Mouse (Mus musculus) heart, embryonic 11.5 days (tissue): Measurements from ENCODE around the gene Dpysl5. TPM values are rescaled to one million over a fixed set of nuclear protein-coding genes. Genes with fewer than 3 reads are reported as not detected.

Experiments used
- ATAC-seq: fragments of 200-750 bp; cut with Nextera tagmentation; replicated peaks from 2 replicates; pipeline ENCODE4 v1.8.0; 2017; ENCODE audit warnings: moderate library complexity; ENCODE audit not compliant: insufficient number of reproducible peaks, low FRiP score, low TSS enrichment
- H3K27ac ChIP-seq: fragments of 300-500 bp; sonication (generic); 2 replicates; pipeline ENCODE4 v1.5.1; 2014; ENCODE audit warnings: mild to moderate bottlenecking, low read depth, low read length
- H3K27me3 ChIP-seq: fragments of 300-500 bp; sonication (generic); 2 replicates; pipeline ENCODE4 v1.6.1; 2014; ENCODE audit warnings: mild to moderate bottlenecking, low read length, mixed read lengths; ENCODE audit not compliant: control insufficient read depth, insufficient read depth
- H3K36me3 ChIP-seq: fragments of 300-500 bp; sonication (generic); 2 replicates; pipeline ENCODE4 v1.6.1; 2014; ENCODE audit warnings: mild to moderate bottlenecking, low read length, moderate library complexity, mixed read lengths; ENCODE audit not compliant: control insufficient read depth, insufficient read depth
- H3K4me1 ChIP-seq: fragments of 300-500 bp; sonication (generic); 2 replicates; pipeline ENCODE4 v1.6.1; 2014; ENCODE audit warnings: low read length; ENCODE audit not compliant: control insufficient read depth, insufficient read depth
- H3K4me2 ChIP-seq: fragments of 300-500 bp; sonication (generic); 2 replicates; pipeline ENCODE4 v1.6.1; 2014; ENCODE audit warnings: mild to moderate bottlenecking, moderate library complexity
- H3K4me3 ChIP-seq: fragments of 300-500 bp; sonication (generic); 2 replicates; pipeline ENCODE4 v1.5.1; 2014; ENCODE audit warnings: low read depth, low read length
- H3K9ac ChIP-seq: fragments of 300-500 bp; sonication (generic); 2 replicates; pipeline ENCODE4 v1.6.1; 2014; ENCODE audit warnings: mild to moderate bottlenecking, low read depth, low read length, moderate library complexity
- H3K9me3 ChIP-seq: fragments of 300-500 bp; sonication (generic); replicated peaks from 2 replicates; pipeline ENCODE4 v1.6.1; 2016; ENCODE audit warnings: low read length; ENCODE audit not compliant: control insufficient read depth
- WGBS: fragments of 180-500 bp; shearing (Covaris S2); extraction: QIAGEN DNeasy Blood & Tissue Kit; methylation state at CpG from one replicate; pipeline ENCODE4 v1.1.7; 2014; ENCODE audit not compliant: insufficient replicate concordance; 5-methylcytosine and 5-hydroxymethylcytosine counted together
- polyA plus RNA-seq: library from polyadenylated mRNA; unstranded; fragments of >200 nt; fragmentation: Nextera tagmentation; extraction: Ambion mirVana; gene quantifications from 2 replicates; pipeline ENCODE4 v1.2.1, GENCODE M21; 2014

The Dpysl5 gene
- polyA plus RNA-seq, 1 experiment from 2014 or later = 3.5 TPM

GRCm38 (mm10) chr5:30790047-30790446 lies 78.7 kb downstream of the Dpysl5 start:
- ATAC-seq = no peak
- 76% methylated on average over 3 of the region's 3 CpGs for WGBS
- no peaks in the 10 kb centered on the region for H3K4me1 ChIP-seq
- no peaks in the 10 kb centered on the region for H3K36me3 ChIP-seq
- no peaks in the 10 kb centered on the region; the same call in 1 of the 2 replicates for H3K27me3 ChIP-seq
- no peak overlapping the region for H3K27ac ChIP-seq
- no peak overlapping the region for H3K9ac ChIP-seq
- no peak overlapping the region for H3K4me3 ChIP-seq
- no peak overlapping the region for H3K4me2 ChIP-seq
- H3K9me3 ChIP-seq = no peaks in the 10 kb centered on the region

DNA sequence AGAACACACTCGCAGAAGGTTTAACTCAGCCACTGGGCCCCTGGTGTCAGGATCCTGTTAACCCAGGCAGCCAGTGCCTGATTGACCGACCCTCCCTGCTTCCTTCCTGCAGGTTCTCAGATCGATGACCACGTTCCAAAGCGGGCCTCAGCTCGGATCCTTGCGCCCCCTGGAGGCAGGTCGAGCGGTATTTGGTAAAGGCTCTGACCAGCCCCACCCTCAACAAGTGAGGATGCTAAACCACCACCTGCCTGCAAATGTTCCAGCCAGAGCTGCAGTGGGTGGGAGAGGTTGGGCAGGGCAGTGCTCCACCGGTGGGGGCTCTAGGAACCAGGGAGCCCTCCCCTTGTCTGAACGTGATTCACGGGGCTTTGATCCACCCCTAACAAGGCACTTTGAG lies 84.8 kb downstream of the Dpysl5 start:
- WGBS = 10% methylated on average over 12 of the region's 12 CpGs
- H3K36me3 ChIP-seq = no peaks in the 10 kb centered on the region
- H3K9ac ChIP-seq = no peak overlapping the region
- H3K9me3 ChIP-seq = no peaks in the 10 kb centered on the region
- ATAC-seq = peak; percentile 53; the same call in 1 of the 2 replicates
- no peak overlapping the region for H3K4me3 ChIP-seq
- H3K4me1 ChIP-seq = 0 out of 2 replicates have a peak, but pooled peaks cover 5% of the 10 kb centered on the region
- H3K27ac ChIP-seq = no peak overlapping the region
- peak overlapping the region; percentile 33 for H3K4me2 ChIP-seq
- H3K27me3 ChIP-seq = no peaks in the 10 kb centered on the region; the same call in 1 of the 2 replicates

DNA sequence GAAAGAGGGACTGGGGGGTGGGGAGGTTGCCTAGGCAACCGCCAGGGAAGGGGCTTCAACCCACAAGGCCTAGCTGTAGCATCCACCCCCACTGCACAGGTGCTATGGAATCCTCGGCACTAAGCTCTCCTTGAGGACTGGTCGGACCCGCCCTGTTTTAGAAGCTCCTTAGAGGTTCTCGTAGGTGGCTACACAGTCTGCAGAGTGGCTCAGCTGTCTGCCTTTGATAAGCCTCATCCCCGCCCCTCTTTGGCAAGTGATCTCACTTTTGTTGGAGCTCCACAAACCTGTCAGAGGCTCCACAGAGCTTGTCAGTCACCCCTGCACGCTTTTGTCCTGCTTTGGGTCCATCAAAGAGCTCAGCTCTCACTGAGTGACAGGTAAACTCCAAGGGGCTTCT lies 86.1 kb downstream of the Dpysl5 start:
- Histone ChIP-seq H3K4me1 (0 out of 2 replicates have a peak, but pooled peaks cover 5% of the 10 kb centered on the region), H3K4me3 (no peak overlapping the region), H3K4me2 (no peak overlapping the region), H3K36me3 (no peaks in the 10 kb centered on the region), H3K27ac (no peak overlapping the region), H3K9me3 (no peaks in the 10 kb centered on the region), H3K27me3 (no peaks in the 10 kb centered on the region; the same call in 1 of the 2 replicates), H3K9ac (no peak overlapping the region)
- 0 out of 2 replicates have a peak, but pooled peaks have one; percentile 4 for ATAC-seq
- 52% methylated on average over 7 of the region's 7 CpGs for WGBS

DNA sequence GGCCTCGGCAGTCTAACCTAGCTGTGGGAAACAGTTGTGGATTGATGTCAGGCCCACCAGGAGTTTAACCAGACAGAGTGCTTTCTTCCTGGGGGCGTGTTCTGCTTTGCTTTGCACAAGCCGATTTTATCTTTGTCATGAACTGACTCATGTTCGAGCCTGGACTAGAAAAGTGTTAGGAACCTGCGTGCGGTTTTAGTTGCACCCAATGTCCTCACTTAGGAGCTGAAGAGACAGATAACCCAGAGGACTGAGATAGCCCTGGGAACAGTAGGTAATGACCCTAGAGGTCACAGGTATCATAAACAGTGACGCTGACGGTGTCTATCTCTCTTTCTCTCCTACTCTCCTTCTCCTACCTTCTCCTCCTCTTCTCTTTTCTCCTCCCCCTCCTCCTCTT lies 86.6 kb downstream of the Dpysl5 start:
- Histone ChIP-seq H3K9me3 (no peaks in the 10 kb centered on the region), H3K27me3 (peaks cover 2% of the 10 kb centered on the region; the same call in 1 of the 2 replicates), H3K4me2 (no peak overlapping the region), H3K9ac (no peak overlapping the region), H3K27ac (no peak overlapping the region), H3K4me1 (0 out of 2 replicates have a peak, but pooled peaks cover 5% of the 10 kb centered on the region), H3K36me3 (no peaks in the 10 kb centered on the region), H3K4me3 (no peak overlapping the region)
- ATAC-seq = no peak
- WGBS = 44% methylated on average over 8 of the region's 8 CpGs

GRCm38 (mm10) chr5:30798965-30799364 lies 87.6 kb downstream of the Dpysl5 start:
- 70% methylated on average over 6 of the region's 6 CpGs for WGBS
- Histone ChIP-seq H3K36me3 (no peaks in the 10 kb centered on the region), H3K4me2 (no peak overlapping the region), H3K4me3 (no peak overlapping the region), H3K9me3 (no peaks in the 10 kb centered on the region), H3K9ac (no peak overlapping the region), H3K4me1 (0 out of 2 replicates have a peak, but pooled peaks cover 5% of the 10 kb centered on the region), H3K27me3 (peaks cover 3% of the 10 kb centered on the region; the same call in 1 of the 2 replicates), H3K27ac (no peak overlapping the region)
- ATAC-seq = no peak

- H3K4me1 ChIP-seq = no peaks in the 10 kb centered on the region
- H3K4me3 ChIP-seq = no peak overlapping the region
- 67% methylated on average over 12 of the region's 12 CpGs for WGBS
- H3K36me3 ChIP-seq = no peaks in the 10 kb centered on the region
- 0 out of 2 replicates have a peak, but pooled peaks cover 3% of the 10 kb centered on the region for H3K27me3 ChIP-seq
- H3K4me2 ChIP-seq = no peak overlapping the region
- H3K27ac ChIP-seq = no peak overlapping the region
- H3K9ac ChIP-seq = no peak overlapping the region
- no peak for ATAC-seq
- H3K9me3 ChIP-seq = no peaks in the 10 kb centered on the region
These were observed 91.5 kb downstream of the Dpysl5 start for GRCm38 (mm10) chr5:30802724-30803467.

GRCm38 (mm10) chr5:30806106-30806505 lies 94.7 kb downstream of the Dpysl5 start:
- H3K27me3 ChIP-seq = 0 out of 2 replicates have a peak, but pooled peaks cover 3% of the 10 kb centered on the region
- ATAC-seq = peak; percentile 42; the same call in 1 of the 2 replicates
- WGBS = 12% methylated on average over 3 of the region's 3 CpGs

GRCm38 (mm10) chr5:30814424-30815119 lies 103.2 kb downstream of the Dpysl5 start, which contains the start of gene Mapre3:
Gene Mapre3 (plus strand): TSS chr5:30814641.
- Histone ChIP-seq H3K4me3 (peak within 1 kb of the TSS; percentile 86), H3K27ac (no peak within 1 kb of the TSS), H3K27me3 (peaks cover 10% of the 10 kb centered on the region), H3K9ac (peak within 1 kb of the TSS; percentile 82), H3K9me3 (no peaks in the 10 kb centered on the region), H3K4me2 (peak within 1 kb of the TSS; percentile 89), H3K36me3 (no peaks in the 10 kb centered on the region), H3K4me1 (peaks cover 2% of the 10 kb centered on the region; the same call in 1 of the 2 replicates)
- WGBS = under 1% methylated on average over 59 of the region's 59 CpGs
- peak; percentile 91 for ATAC-seq

More at GRCm38 (mm10) chr5:30806106-30806505, 94.7 kb downstream of the Dpysl5 start:
- Histone ChIP-seq H3K4me3 (no peak overlapping the region), H3K36me3 (no peaks in the 10 kb centered on the region), H3K9ac (no peak overlapping the region), H3K4me1 (no peaks in the 10 kb centered on the region), H3K4me2 (no peak overlapping the region), H3K27ac (no peak overlapping the region), H3K9me3 (no peaks in the 10 kb centered on the region)
